Mouse (Mus musculus): ENCODE measurements around the gene Zfp993.
"Not testable (repeated sequence)": the region's sequence is repeated elsewhere in the genome, so short reads cannot be mapped to it uniquely, and the experiment has no call there.

Gene Zfp993

GRCm38 (mm10) chr4:146610774-146611400, at the start of gene Zfp993:
Gene Zfp993 (plus strand): TSS chr4:146610961.
- DNase-seq (ENCODE audit: low read depth, low spot score): not testable (repeated sequence)

- DNase-seq (ENCODE audit: low read depth, low spot score): not testable (repeated sequence)
These were observed 30.6 kb upstream of the Zfp993 start for GRCm38 (mm10) chr4:146579905-146580873.

DNA sequence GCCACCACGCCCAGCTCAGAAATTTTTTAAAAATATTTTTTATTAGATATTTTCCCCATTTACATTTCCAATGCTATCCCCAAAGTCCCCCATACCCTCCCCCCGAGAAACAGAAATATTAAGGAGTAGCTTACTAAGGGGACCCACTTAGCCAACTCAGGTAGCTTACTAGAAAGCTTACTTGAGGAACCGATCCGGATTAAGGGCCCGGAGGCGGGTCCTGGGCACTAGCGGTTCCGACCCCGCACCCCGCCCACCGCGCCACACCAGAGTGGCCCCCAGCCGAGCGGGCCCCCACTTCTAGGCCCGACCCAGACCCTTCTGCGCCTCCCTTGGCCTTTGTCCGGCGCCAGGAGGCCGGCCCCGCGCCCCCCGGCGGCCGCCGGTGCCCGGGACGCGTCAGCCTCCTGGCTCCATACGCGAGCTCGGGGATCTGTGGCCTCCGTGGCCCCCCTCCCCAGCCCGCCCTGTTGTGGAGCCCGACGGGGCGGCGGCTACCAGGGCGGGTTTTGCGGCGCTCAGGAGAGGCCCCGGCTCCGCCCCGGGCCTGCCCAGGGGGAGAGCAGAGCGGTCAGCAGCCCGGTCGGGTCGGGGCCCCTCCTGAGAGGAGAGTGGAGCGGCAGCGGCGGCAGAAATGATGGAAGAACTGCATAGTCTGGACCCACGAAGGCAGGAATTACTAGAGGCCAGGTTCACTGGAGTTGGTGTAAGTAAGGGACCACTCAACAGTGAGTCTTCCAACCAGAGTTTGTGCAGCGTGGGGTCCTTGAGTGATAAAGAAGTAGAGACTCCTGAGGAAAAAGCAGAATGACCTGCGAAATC, 7.0 kb upstream of the Zfp993 start:
- DNase-seq (ENCODE audit: low read depth, low spot score): not testable (repeated sequence)

- not testable (repeated sequence) for DNase-seq (ENCODE audit: low read depth, low spot score)
These were observed 33.6 kb downstream of the Zfp993 start for GRCm38 (mm10) chr4:146644367-146644766.

- not testable (repeated sequence) for DNase-seq (ENCODE audit: low read depth, low spot score)
These were observed 38.9 kb downstream of the Zfp993 start for GRCm38 (mm10) chr4:146649641-146650040.

GRCm38 (mm10) chr4:146650115-146650514, 39.4 kb downstream of the Zfp993 start:
- not testable (repeated sequence) for DNase-seq (ENCODE audit: low read depth, low spot score)

- not testable (repeated sequence) for DNase-seq (ENCODE audit: low read depth, low spot score)
These were observed 39.9 kb downstream of the Zfp993 start for GRCm38 (mm10) chr4:146650639-146651038.
